Mouse (Mus musculus): ENCODE measurements at regions not wholly inside any gene's neighbourhood (a gene's known extent, or its start where the extent isn't known, plus 50 kb on each side); places are given as distances from the start of the nearest gene placed in this dataset.

- DNase-seq = peak; percentile 48 to 80
Measured at GRCm38 (mm10) chr10:60888541-60888940, 57.2 kb upstream of the Unc5b start.

DNA sequence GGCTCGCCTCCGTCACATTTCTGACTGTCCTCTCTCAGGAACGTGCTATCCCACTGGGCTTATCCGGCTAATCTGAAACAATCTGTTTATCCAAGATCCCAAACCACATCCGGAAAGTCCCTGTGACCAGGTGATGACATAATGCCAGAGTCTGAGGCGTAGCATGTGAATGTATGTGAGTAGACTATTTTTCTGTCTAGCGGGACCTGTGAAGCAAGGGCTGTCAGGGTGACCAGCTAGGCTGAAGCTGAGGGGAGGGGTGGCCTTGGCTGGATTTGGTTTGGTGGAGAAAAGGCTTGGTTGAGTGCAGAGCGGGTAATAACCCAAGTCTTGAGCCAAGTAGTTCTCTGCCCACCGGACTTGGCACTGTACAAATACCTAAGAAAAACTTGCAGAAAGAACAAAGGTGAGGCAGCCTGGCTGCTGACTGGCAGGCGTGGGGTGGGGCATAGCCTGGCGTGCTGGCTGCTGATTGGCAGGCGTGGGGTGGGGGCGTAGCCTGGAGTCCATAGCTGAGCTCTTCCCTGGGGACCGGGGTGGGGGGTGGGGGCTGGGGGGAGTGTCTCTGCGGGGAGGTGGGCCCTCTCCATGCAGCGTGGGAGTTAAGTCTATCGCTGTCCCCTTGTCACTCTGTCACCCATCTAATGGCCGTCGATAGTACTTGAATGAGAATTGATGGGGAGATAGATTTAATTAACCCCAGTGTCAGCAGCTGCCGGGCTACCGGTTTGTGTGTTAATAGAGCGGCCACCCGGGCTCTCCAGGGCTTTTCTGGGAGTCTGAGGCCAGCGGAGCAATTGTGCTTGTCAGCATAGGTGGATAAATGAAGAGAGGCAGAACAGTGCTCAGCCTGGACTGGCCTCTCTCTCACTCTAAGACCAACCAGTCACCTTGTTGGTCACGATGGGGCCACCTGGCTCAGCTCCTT is 54.2 kb upstream of the Unc5b start:
- DNase-seq = peak; percentile 21 to 64

DNA sequence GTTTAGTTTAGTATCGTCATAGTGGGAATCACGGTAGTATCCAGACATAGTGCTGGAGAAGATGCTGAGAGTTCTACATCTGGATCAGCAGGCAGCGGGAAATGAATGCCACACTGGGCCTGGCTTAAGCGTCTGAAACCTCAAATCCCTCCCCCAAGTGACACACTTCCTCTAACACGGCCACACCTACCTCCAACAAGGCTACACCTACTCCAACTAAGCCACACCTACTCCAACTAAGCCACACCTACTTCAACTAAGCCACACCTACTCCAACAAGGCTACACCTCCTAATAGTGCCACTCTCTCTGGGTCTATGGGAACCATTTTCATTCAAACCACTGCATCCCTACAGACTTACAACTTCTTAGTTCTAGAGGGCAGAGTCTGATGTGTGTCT is 53.4 kb upstream of the Unc5b start:
- no peak for DNase-seq

Data from kidney, postnatal 25 days (tissue).